Mouse (Mus musculus) cerebellum, adult 2 months (tissue): ENCODE measurements around the gene Gltp. TPM values are rescaled to one million over a fixed set of nuclear protein-coding genes. Genes with fewer than 3 reads are reported as not detected.

ENCODE experiments used
- DNase-seq, 2 experiments: peaks; one replicate each; pipeline ENCODE4 v3.0.0; 2021
- H3K27ac ChIP-seq: fragments of 200-500 bp; 2 replicates; pipeline ENCODE4 v1.5.1; 2012; ENCODE audit warnings: low read length, control low read depth, inconsistent platforms; ENCODE audit not compliant: insufficient read depth
- H3K27me3 ChIP-seq: fragments of 200-500 bp; 2 replicates; pipeline ENCODE4 v1.6.1; 2012; ENCODE audit warnings: inconsistent platforms, mild to moderate bottlenecking, low read length, moderate library complexity; ENCODE audit not compliant: control insufficient read depth, insufficient read depth
- H3K4me1 ChIP-seq: fragments of 200-500 bp; 2 replicates; pipeline ENCODE4 v1.6.1; 2011; ENCODE audit warnings: low read length; ENCODE audit not compliant: control insufficient read depth, insufficient read depth
- H3K4me3 ChIP-seq: fragments of 200-500 bp; replicated peaks from 2 replicates; pipeline ENCODE3; 2011; ENCODE audit warnings: mild to moderate bottlenecking, low read depth, low read length, control low read depth; ENCODE audit not compliant: insufficient read depth
- CTCF ChIP-seq: fragments of 200-500 bp; IDR thresholded peaks from 2 replicates; pipeline ENCODE4 v1.5.1; 2011; ENCODE audit warnings: low read depth, mild to moderate bottlenecking, control low read depth, low read length, moderate library complexity, borderline replicate concordance; ENCODE audit not compliant: insufficient read depth
- POLR2A ChIP-seq: fragments of 200-500 bp; IDR thresholded peaks from 2 replicates; pipeline ENCODE4 v1.6.1; 2011; ENCODE audit warnings: low read length, control low read depth, borderline replicate concordance; ENCODE audit not compliant: insufficient read depth
- WGBS: fragments of 180-500 bp; shearing (Covaris S2); methylation state at CpG from one replicate; pipeline ENCODE4 v1.1.7; 2018; 5-methylcytosine and 5-hydroxymethylcytosine counted together
- polyA plus RNA-seq: library from polyadenylated mRNA; depleted of rRNA; stranded (reverse); fragments of >200 nt; gene quantifications from 2 replicates; pipeline ENCODE4 v1.2.3, GENCODE M21; 2012; rRNA removed

Gene Gltp
- polyA plus RNA-seq, 1 experiment: 87.5 TPM

DNA sequence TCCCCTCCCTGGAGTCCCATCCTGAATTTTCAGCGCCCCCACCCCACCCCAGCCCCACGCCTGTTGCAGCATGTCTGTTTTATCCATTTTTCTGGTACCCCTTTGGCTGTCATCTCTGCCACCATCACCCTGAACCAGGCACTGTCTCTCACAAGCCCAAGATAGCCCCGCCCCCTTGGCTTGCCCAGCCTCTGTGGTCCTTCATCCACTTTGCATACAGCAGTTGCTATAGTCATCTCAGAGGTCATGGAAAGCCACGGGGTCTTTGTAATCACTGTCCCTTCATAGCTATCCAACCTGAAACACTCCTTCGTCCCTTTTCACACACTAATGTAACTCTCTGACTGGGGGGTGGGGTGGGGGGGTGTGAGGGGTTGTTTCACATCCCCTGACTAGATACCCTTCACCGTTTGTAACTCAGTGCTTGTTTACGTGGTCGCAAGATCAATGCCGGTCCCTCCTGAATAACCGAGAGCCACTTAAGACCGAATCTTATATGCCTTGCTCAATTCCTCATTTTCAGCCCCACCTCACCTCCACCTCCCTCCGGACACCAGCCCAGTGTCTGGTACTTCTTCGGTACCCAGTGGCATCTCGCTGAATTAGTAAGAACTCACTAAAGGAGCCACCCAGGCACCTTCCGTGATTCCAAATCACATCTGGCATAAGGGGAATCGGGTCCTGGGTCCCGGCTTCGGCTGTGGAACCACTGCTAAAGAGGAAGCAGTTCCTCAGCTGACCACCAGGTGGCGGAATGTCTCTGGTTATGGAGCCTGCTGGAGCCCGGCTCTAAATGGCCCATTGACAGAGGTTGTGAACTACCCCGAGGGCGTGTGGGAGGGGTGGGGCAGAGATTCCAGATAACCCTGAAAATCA, 51.8 kb downstream of the Gltp start:
- no peak overlapping the region for H3K27ac ChIP-seq
- H3K27me3 ChIP-seq: no peaks in the 10 kb centered on the region
- H3K4me1 ChIP-seq: peaks cover 8% of the 10 kb centered on the region; the same call in 1 of the 2 replicates
- 15% methylated on average over 22 of the region's 22 CpGs for WGBS
- TF ChIP-seq CTCF (peak; percentile 89), POLR2A (no peak)
- peak; percentile 75 to 87 for DNase-seq
- H3K4me3 ChIP-seq: peak overlapping the region; percentile 23

DNA sequence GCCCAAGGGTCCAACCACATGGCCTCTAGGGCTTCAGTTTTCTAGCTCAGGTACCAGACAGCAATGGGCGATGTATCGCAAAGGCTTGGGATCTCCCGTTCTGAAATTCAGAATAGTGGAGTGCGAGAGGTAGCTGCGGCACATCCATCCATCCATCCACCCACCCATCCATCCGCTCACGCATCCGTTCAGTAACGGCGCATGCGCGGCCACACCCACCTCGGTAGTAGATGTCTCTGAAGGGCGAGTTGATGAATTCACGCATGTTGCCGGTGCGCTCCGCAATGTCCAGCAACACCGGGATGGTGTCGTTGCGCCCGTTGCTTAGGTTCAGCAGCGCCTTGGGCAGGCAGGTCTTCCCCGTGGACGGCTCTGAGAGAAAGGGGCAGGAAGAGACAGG, 54.7 kb downstream of the Gltp start:
- H3K4me3 ChIP-seq: no peak overlapping the region
- no peak for TF ChIP-seq CTCF
- no peak for TF ChIP-seq POLR2A
- 77% methylated on average over 25 of the region's 25 CpGs for WGBS
- no peak for DNase-seq
- H3K4me1 ChIP-seq: peaks cover 8% of the 10 kb centered on the region; the same call in 1 of the 2 replicates
- no peaks in the 10 kb centered on the region for H3K27me3 ChIP-seq
- H3K27ac ChIP-seq: no peak overlapping the region

DNA sequence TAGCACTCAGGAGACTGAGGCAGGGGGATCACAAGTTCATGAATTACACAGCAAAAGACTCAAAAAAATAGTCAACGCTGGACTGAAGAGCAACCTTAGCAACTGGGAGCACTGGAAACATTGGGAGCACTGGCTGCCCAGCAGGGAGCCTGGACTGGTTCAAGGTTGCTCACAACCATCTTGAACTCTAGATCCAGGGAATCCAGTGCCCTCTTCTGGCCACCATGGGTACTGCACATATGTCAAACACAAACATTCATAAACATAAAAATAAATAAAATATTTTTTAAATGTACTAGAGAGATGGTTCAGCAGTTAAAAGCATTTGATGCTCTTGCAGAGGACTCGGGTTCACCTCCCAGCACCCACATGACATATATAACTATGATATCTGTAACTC, 59.4 kb downstream of the Gltp start:
- Histone ChIP-seq H3K27me3 (no peaks in the 10 kb centered on the region), H3K27ac (no peak overlapping the region), H3K4me3 (no peak overlapping the region), H3K4me1 (no peaks in the 10 kb centered on the region)
- DNase-seq: no peak
- WGBS: 50% methylated on average over 2 of the region's 2 CpGs
- peak; percentile 32; the same call in 1 of the 2 replicates for TF ChIP-seq CTCF
- TF ChIP-seq POLR2A: no peak

DNA sequence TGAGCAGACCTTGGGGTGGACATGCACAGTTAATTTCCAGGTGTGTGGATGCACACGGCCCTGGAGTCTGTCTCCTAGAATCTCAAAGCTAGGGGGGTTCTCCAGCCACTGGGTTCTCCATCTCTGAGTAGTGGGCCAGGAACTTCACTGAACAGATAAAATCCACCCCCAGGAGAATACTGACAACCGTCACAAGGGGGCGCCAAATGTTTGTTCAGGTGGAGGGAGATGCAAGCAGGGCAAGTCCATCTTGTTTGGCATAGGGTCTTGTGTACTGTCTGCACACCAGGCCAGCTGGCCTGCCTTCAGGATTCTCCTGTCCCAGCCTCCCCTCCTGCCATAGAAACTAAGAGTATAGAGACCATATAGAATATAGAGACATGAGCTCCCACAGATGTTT, 65.2 kb downstream of the Gltp start:
- Histone ChIP-seq H3K4me3 (no peak overlapping the region), H3K4me1 (no peaks in the 10 kb centered on the region), H3K27me3 (no peaks in the 10 kb centered on the region), H3K27ac (no peak overlapping the region)
- peak in 1 of 2 experiments; percentile 51 for DNase-seq
- TF ChIP-seq POLR2A (no peak), CTCF (peak; percentile 68; the same call in 1 of the 2 replicates)
- 17% methylated on average over 3 of the region's 3 CpGs for WGBS

DNA sequence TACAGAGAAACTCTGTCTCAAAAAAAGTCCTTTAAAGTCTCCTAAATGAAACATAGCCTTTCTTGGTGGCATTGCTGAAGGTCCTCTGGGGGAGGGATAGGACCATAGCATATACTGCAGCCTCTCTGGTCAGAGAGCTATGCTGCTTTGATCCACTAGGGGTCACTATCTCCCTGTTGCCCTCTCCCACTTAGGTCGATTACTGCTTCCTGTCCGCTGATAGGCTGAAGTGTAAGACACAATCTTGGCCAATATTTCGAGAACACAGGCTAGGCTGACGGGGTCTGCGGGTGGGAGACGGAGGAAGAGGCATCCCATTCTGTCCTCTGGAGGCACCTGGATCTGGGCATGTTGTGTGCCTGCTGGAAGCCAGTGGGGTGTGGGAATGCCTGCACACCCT, 70.5 kb downstream of the Gltp start:
- H3K27ac ChIP-seq: no peak overlapping the region
- DNase-seq: no peak
- TF ChIP-seq CTCF (peak; percentile 60; the same call in 1 of the 2 replicates), POLR2A (no peak)
- H3K4me3 ChIP-seq: no peak overlapping the region
- H3K4me1 ChIP-seq: no peaks in the 10 kb centered on the region
- 34% methylated on average over 6 of the region's 6 CpGs for WGBS
- no peaks in the 10 kb centered on the region for H3K27me3 ChIP-seq

Other genes with a start within 250 kb of the Gltp start
- gene Mmab, start 246.9 kb downstream of the Gltp start, polyA plus RNA-seq: 16.9 and 19.2 TPM in 2 replicates
- 37.1 and 38.8 TPM in 2 replicates for gene Mvk, start 246.7 kb downstream of the Gltp start, polyA plus RNA-seq
- gene Fam222a, start 123.0 kb downstream of the Gltp start, polyA plus RNA-seq: 18.7 and 20.5 TPM in 2 replicates
- gene Trpv4, start 32.6 kb downstream of the Gltp start, polyA plus RNA-seq: 3.0 and 5.5 TPM in 2 replicates
- 33.9 and 35.5 TPM in 2 replicates for gene Tchp, start 16.8 kb upstream of the Gltp start, polyA plus RNA-seq
- gene Ankrd13a, start 83.7 kb upstream of the Gltp start, polyA plus RNA-seq: 61.6 and 62.1 TPM in 2 replicates
- 96.5 and 107 TPM in 2 replicates for gene Git2, start 84.5 kb upstream of the Gltp start, polyA plus RNA-seq
- gene 1500011B03Rik, start 132.5 kb upstream of the Gltp start, polyA plus RNA-seq: 227 and 230 TPM in 2 replicates
- not detected in 2 replicates for gene 4930519G04Rik, start 162.7 kb upstream of the Gltp start, polyA plus RNA-seq
- 0.16 TPM in 2 replicates for gene Gm9936, start 167.7 kb upstream of the Gltp start, polyA plus RNA-seq
- 5.3 and 6.9 TPM in 2 replicates for gene Oasl2, start 206.0 kb upstream of the Gltp start, polyA plus RNA-seq
- gene Oasl1, start 232.3 kb upstream of the Gltp start, polyA plus RNA-seq: 0.36 and 0.46 TPM in 2 replicates